Mouse (Mus musculus): ENCODE data around the gene Sec22c. TPM values are rescaled to one million over a fixed set of nuclear protein-coding genes. Genes with fewer than 3 reads are reported as not detected.
A peak's percentile ranks its signal among the peaks of the same experiment; 100 is the strongest.

The Sec22c gene
- polyA plus RNA-seq, 1 experiment: 16.9 TPM

- DNase-seq (ENCODE audit: extremely low spot score in 1 of 2, low spot score in 1 of 2): no peak
Observed at GRCm38 (mm10) chr9:121696626-121697025, 8.7 kb downstream of the Sec22c start.

DNA sequence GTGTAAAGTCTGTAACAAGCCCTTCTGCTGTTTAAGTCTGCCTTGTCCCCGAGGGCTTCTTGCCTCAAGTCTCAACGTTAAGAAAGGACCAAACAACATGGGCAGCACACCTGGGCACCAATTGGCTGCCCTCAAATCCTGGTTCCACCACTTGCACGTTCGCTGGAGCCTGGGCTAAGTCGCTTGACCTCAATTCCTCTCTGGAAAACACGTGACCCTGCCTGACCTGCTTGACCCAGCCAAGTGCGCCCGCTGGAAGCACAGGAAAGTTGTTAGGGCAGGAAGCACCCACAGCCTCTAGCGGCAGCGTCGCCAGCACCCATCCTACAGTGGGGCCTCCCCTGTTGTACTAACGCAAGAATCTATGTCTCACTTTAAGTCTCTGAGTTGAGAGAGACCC is 10.6 kb downstream of the Sec22c start:
- no peak for DNase-seq (ENCODE audit: extremely low spot score in 1 of 2, low spot score in 1 of 2)

GRCm38 (mm10) chr9:121690734-121691133 is 14.6 kb downstream of the Sec22c start:
- DNase-seq (ENCODE audit: extremely low spot score in 1 of 2, low spot score in 1 of 2): no peak

GRCm38 (mm10) chr9:121690200-121690651 is 15.1 kb downstream of the Sec22c start:
- DNase-seq (ENCODE audit: extremely low spot score in 1 of 2, low spot score in 1 of 2): peak; percentile 67 to 75

DNA sequence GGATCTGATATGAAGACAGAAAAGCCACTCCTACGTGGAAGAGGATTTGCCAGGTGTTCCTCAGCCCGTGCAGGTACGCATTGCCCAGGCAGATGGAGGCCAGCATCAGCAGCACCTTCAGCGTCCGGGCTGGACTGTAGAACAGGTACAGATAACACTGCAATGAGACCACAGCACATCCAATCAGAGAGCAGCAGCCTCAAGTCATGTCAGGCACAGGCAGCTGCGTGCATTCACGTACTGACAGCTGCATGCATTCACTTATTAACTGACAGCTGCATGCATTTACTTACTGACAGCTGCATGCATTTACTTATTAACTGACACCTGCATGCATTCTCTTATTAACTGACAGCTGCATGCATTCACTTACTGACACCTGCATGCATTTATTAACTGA is 20.6 kb downstream of the Sec22c start:
- no peak for DNase-seq (ENCODE audit: extremely low spot score in 1 of 2, low spot score in 1 of 2)

- DNase-seq (ENCODE audit: extremely low spot score in 1 of 2, low spot score in 1 of 2): no peak
Observed at GRCm38 (mm10) chr9:121682037-121682680, 23.1 kb downstream of the Sec22c start.

DNA sequence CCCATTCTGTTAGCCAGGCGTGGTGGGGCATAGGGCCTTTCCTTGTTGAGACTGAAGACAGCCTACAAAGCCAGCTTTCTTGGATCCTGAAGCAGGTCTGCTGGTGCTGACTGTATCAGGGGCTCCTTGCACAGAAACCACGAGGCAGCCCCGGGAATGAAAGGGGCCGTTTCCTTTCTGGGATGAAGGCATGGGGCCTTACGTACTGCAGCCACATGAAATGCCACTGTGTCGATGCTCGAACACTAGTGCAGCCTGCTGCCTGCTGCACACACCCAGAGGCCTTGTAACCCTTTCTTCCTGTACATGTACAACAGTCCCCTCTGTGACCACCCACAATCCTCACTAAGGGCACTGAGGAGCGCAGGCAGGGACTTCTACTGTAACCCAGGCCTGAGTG is 24.1 kb downstream of the Sec22c start:
- DNase-seq (ENCODE audit: extremely low spot score in 1 of 2, low spot score in 1 of 2): no peak

DNA sequence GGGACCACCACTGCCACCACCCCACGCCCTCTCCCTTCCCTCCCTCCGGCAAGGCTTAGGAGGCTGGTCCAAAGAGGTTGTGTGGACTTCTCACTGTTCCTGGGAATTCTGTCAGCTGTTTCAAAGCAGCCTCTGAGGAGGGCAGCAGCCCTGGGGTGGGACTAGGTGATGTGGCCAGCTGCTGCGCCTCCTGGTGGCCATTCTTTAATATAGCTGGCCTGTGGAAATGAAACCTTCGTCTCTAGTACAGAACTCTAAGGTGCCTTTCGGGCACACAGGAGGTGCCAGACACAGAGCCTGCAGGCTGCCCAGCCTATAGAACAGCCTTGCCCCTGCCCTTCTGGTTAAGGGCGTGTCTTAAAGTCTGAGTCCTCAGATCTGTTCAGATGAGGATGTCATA is 25.7 kb downstream of the Sec22c start:
- peak in 1 of 2 experiments; percentile 54 for DNase-seq (ENCODE audit: extremely low spot score in 1 of 2, low spot score in 1 of 2)

DNA sequence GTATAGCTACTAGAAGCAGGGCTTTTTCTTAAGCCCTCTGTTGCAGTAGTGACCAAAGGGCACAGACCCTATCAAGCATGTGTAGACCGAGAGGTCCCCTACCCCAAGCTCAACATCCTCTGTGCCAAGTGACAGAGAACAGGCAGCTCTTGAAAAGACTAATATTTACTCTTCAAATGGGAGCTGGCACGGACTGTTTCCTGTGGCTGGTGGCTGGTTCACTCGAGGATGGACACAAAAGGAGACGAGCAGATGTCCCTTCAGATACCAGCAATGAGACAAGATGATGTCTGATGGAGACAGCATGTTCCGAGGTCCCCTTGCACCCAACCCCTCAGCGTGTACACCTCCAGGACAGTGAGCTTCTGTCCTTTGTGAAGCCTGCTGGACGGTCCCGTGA is 27.8 kb downstream of the Sec22c start:
- no peak for DNase-seq (ENCODE audit: extremely low spot score in 1 of 2, low spot score in 1 of 2)

GRCm38 (mm10) chr9:121677069-121677468 is 28.2 kb downstream of the Sec22c start:
- DNase-seq (ENCODE audit: extremely low spot score in 1 of 2, low spot score in 1 of 2): no peak

GRCm38 (mm10) chr9:121675556-121675955 is 29.7 kb downstream of the Sec22c start:
- DNase-seq (ENCODE audit: extremely low spot score in 1 of 2, low spot score in 1 of 2): no peak

GRCm38 (mm10) chr9:121675011-121675410 is 30.3 kb downstream of the Sec22c start:
- DNase-seq (ENCODE audit: extremely low spot score in 1 of 2, low spot score in 1 of 2): no peak

GRCm38 (mm10) chr9:121673716-121674115 is 31.6 kb downstream of the Sec22c start:
- no peak for DNase-seq (ENCODE audit: extremely low spot score in 1 of 2, low spot score in 1 of 2)

GRCm38 (mm10) chr9:121672311-121672710 is 33.0 kb downstream of the Sec22c start:
- no peak for DNase-seq (ENCODE audit: extremely low spot score in 1 of 2, low spot score in 1 of 2)

DNA sequence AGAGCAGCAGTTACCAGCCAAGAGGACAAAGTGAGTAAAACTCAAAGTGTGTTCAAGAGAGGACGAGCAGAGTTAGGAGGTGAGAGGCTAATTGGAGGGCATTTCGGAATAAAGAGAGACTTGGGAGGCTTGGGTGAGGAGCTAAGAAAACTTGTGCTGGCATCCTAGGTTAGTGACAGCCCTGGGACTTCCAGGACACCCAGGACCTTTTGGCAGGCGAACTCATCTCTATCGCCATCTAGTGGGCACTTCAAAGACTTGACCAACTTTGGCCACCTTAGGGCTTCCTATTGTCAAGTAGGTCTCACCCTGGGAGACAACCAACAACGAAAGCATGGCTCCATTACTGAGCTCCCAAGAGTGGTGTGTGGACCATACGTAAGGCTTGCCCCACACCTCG is 34.0 kb downstream of the Sec22c start:
- peak in 1 of 2 experiments; percentile 64 for DNase-seq (ENCODE audit: extremely low spot score in 1 of 2, low spot score in 1 of 2)

DNA sequence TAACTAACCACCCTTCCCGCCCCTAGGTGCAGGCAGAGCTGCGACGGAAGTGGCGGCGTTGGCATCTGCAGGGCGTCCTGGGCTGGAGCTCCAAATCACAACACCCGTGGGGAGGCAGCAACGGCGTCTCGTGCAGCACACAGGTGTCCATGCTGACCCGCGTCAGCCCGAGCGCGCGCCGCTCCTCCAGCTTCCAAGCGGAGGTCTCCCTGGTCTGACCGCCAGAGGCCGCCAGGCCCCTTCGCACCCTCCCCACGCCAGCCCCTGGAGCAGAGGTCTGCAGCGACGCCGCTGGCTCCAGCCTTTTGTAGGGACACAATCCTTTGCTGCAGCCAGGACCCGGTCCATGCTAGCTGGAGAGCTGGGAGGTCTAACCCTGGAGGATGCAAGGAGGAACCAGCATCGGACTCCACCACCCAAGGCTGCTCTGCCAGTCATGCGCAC is 35.9 kb downstream of the Sec22c start:
- peak in 1 of 2 experiments; percentile 33 for DNase-seq (ENCODE audit: extremely low spot score in 1 of 2, low spot score in 1 of 2)

DNA sequence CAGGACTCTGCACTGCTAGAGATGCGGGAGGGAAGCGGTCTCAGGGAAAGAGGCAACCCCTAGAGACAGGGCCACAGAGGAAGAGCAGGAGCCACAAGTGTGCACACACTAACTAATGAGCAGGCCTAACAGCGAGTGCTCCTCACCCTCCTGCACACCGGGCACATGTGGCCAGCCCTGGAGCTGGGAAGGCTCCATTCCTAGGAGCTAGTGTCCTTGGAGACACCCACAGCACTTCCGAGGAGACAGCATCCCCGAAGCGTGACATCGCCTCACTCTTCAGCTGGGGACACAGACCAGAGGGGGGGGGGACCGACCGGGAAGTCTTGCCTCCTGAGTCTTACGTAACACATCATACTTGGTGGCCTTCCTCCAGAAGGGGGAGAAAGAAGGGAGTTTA is 37.5 kb downstream of the Sec22c start:
- DNase-seq (ENCODE audit: extremely low spot score in 1 of 2, low spot score in 1 of 2): no peak

DNA sequence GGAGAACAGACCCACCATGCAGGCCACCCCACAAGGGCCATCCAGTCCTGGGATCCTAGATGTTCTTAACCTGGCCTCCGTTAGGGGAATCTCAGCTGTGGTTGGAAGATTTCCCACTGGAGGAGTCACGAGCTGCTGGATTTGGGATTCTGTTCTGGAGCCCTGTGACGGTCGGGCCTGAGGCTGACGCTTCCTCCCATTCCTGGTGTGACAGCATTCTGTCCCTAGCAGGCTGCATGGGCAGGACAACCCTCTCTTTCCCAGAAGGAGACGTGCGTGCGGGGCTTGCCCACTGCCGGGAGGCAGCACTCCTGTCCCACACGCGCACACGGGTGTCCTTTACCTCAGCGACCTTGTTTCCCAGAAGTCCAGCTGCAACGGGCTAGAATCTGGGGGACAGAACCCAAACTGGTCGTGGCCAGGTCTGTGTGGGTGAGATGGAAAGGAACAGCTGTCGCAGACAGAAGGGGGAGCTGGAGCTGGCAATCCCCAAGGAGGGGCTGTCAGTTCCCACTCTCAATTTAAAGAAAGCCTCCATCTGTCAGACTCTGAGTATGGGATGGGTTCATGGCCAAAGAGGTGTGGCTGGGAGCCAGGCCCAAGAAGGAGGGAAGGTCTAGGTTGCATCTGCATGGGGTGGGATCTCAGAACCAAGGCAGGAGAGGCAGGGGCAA is 38.2 kb downstream of the Sec22c start:
- peak; percentile 65 to 77 for DNase-seq (ENCODE audit: extremely low spot score in 1 of 2, low spot score in 1 of 2)

GRCm38 (mm10) chr9:121664104-121664503 is 41.2 kb downstream of the Sec22c start:
- DNase-seq (ENCODE audit: extremely low spot score in 1 of 2, low spot score in 1 of 2): peak; percentile 61 to 63

- peak in 1 of 2 experiments; percentile 62 for DNase-seq (ENCODE audit: extremely low spot score in 1 of 2, low spot score in 1 of 2)
Observed at GRCm38 (mm10) chr9:121663467-121663866, 41.8 kb downstream of the Sec22c start.

GRCm38 (mm10) chr9:121659791-121660190 is 45.5 kb downstream of the Sec22c start:
- no peak for DNase-seq (ENCODE audit: extremely low spot score in 1 of 2, low spot score in 1 of 2)

DNA sequence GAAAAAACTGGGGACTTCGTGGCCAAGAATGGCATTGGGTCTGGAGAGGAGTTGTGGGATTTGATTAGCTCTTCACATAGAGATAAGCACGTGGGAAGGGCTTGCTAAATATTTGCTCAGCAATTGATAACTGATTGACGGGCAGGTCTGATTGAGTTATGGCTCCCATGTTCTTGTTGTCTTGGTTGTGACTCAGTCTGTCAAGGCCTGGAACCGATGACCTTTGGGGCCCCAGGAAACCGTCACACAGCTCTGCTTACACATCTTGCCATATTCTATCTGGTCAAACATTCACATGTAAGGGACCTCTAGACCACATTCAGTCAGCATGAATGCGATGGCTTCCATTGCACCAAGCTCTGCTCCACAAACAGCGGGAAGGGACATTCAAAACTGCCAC is 47.0 kb downstream of the Sec22c start:
- no peak for DNase-seq (ENCODE audit: extremely low spot score in 1 of 2, low spot score in 1 of 2)
